Mouse (Mus musculus) kidney, embryonic 15.5 days (tissue): ENCODE data around the gene Ltb. TPM values are rescaled to one million over a fixed set of nuclear protein-coding genes. Genes with fewer than 3 reads are reported as not detected.
"Not testable (repeated sequence)": the region's sequence is repeated elsewhere in the genome, so short reads cannot be mapped to it uniquely, and the experiment has no call there.

Experiments used
- ATAC-seq: fragments of 200-750 bp; cut with Nextera tagmentation; replicated peaks from 2 replicates; pipeline ENCODE4 v1.8.0; 2017; ENCODE audit warnings: moderate TSS enrichment; ENCODE audit not compliant: low FRiP score
- H3K27ac ChIP-seq: fragments of 300-500 bp; sonication (generic); 2 replicates; pipeline ENCODE4 v1.5.1; 2015; ENCODE audit warnings: mild to moderate bottlenecking, inconsistent platforms
- H3K27me3 ChIP-seq: fragments of 300-500 bp; sonication (generic); 2 replicates; pipeline ENCODE4 v1.6.1; 2015; ENCODE audit warnings: inconsistent platforms
- H3K36me3 ChIP-seq: fragments of 300-500 bp; sonication (generic); 2 replicates; pipeline ENCODE4 v1.6.1; 2015; ENCODE audit warnings: inconsistent platforms
- H3K4me1 ChIP-seq: fragments of 300-500 bp; sonication (generic); 2 replicates; pipeline ENCODE4 v1.6.1; 2015; ENCODE audit warnings: inconsistent platforms
- H3K4me2 ChIP-seq: fragments of 300-500 bp; sonication (generic); 2 replicates; pipeline ENCODE4 v1.6.1; 2015; ENCODE audit warnings: moderate library complexity, mild to moderate bottlenecking, inconsistent platforms
- H3K4me3 ChIP-seq: fragments of 300-500 bp; sonication (generic); replicated peaks from 2 replicates; pipeline ENCODE4 v1.5.1; 2015; ENCODE audit warnings: mild to moderate bottlenecking, inconsistent platforms
- H3K9ac ChIP-seq: fragments of 300-500 bp; sonication (generic); 2 replicates; pipeline ENCODE4 v1.6.1; 2015; ENCODE audit warnings: mild to moderate bottlenecking, inconsistent platforms
- H3K9me3 ChIP-seq: fragments of 300-500 bp; sonication (generic); replicated peaks from 2 replicates; pipeline ENCODE4 v1.6.1; 2016; ENCODE audit warnings: inconsistent platforms
- WGBS: fragments of 180-500 bp; shearing (Covaris S2); methylation state at CpG from one replicate; pipeline ENCODE4 v1.1.7; 2015; ENCODE audit warnings: mixed read lengths; 5-methylcytosine and 5-hydroxymethylcytosine counted together
- polyA plus RNA-seq: library from polyadenylated mRNA; unstranded; fragments of >200 nt; fragmentation: Nextera tagmentation; extraction: Ambion mirVana; gene quantifications from 2 replicates; pipeline ENCODE4 v1.2.1, GENCODE M21; 2015

The Ltb gene
- polyA plus RNA-seq, 1 experiment from 2014 or later = 0.53 TPM

GRCm38 (mm10) chr17:35234090-35234489 is 39.9 kb downstream of the Ltb start:
- 82% methylated on average over 7 of the region's 7 CpGs for WGBS
- Histone ChIP-seq H3K27ac (peak overlapping the region; percentile 98), H3K4me1 (peaks cover 50% of the 10 kb centered on the region), H3K4me2 (peak overlapping the region; percentile 70), H3K4me3 (peak overlapping the region; percentile 67), H3K9ac (peak overlapping the region; percentile 89; the same call in 1 of the 2 replicates), H3K36me3 (peaks cover 34% of the 10 kb centered on the region)
- ATAC-seq, H3K9me3 ChIP-seq, H3K27me3 ChIP-seq: not testable (repeated sequence)

GRCm38 (mm10) chr17:35234903-35235302 is 40.7 kb downstream of the Ltb start:
- Histone ChIP-seq H3K27me3 (no peaks in the 10 kb centered on the region), H3K27ac (peak overlapping the region; percentile 98), H3K4me3 (peak overlapping the region; percentile 67), H3K9me3 (no peaks in the 10 kb centered on the region), H3K4me2 (peak overlapping the region; percentile 70), H3K4me1 (peaks cover 48% of the 10 kb centered on the region), H3K36me3 (peaks cover 26% of the 10 kb centered on the region), H3K9ac (peak overlapping the region; percentile 89)
- WGBS = 2% methylated on average over 31 of the region's 31 CpGs
- ATAC-seq = peak; percentile 7; the same call in 1 of the 2 replicates

GRCm38 (mm10) chr17:35235614-35236389 is 41.6 kb downstream of the Ltb start, which contains the start of gene Nfkbil1:
Nfkbil1 (minus strand) TSS chr17:35235792.
- peak; percentile 80 for ATAC-seq
- Histone ChIP-seq H3K9me3 (no peaks in the 10 kb centered on the region), H3K4me2 (peak within 1 kb of the TSS; percentile 70), H3K27me3 (no peaks in the 10 kb centered on the region), H3K27ac (peak within 1 kb of the TSS; percentile 98), H3K9ac (peak within 1 kb of the TSS; percentile 89), H3K4me1 (peaks cover 54% of the 10 kb centered on the region), H3K4me3 (peak within 1 kb of the TSS; percentile 67), H3K36me3 (peaks cover 19% of the 10 kb centered on the region)
- under 1% methylated on average over 35 of the region's 35 CpGs for WGBS

- Histone ChIP-seq H3K4me2 (peak overlapping the region; percentile 70), H3K9me3 (no peaks in the 10 kb centered on the region), H3K27me3 (no peaks in the 10 kb centered on the region), H3K36me3 (peaks cover 14% of the 10 kb centered on the region), H3K27ac (peak overlapping the region; percentile 98), H3K4me1 (peaks cover 53% of the 10 kb centered on the region), H3K4me3 (peak overlapping the region; percentile 67), H3K9ac (peak overlapping the region; percentile 89)
- under 1% methylated on average over 18 of the region's 18 CpGs for WGBS
- peak; percentile 50 for ATAC-seq
Observed at GRCm38 (mm10) chr17:35236390-35236746, 42.1 kb downstream of the Ltb start.

GRCm38 (mm10) chr17:35236996-35237395 is 42.8 kb downstream of the Ltb start:
- H3K27me3 ChIP-seq = no peaks in the 10 kb centered on the region
- H3K9me3 ChIP-seq = no peaks in the 10 kb centered on the region
- no peak for ATAC-seq
- H3K4me2 ChIP-seq = peak overlapping the region; percentile 70; the same call in 1 of the 2 replicates
- H3K36me3 ChIP-seq = peaks cover 12% of the 10 kb centered on the region
- H3K9ac ChIP-seq = no peak overlapping the region
- H3K4me3 ChIP-seq = peak overlapping the region; percentile 67; the same call in 1 of the 2 replicates
- H3K27ac ChIP-seq = no peak overlapping the region
- 73% methylated on average over 9 of the region's 9 CpGs for WGBS
- peaks cover 48% of the 10 kb centered on the region for H3K4me1 ChIP-seq

GRCm38 (mm10) chr17:35237504-35237903 is 43.3 kb downstream of the Ltb start:
- Histone ChIP-seq H3K4me1 (peaks cover 43% of the 10 kb centered on the region), H3K36me3 (peaks cover 12% of the 10 kb centered on the region), H3K9ac (no peak overlapping the region), H3K9me3 (no peaks in the 10 kb centered on the region), H3K27me3 (no peaks in the 10 kb centered on the region), H3K27ac (no peak overlapping the region), H3K4me3 (no peak overlapping the region), H3K4me2 (no peak overlapping the region)
- WGBS = 82% methylated on average over 12 of the region's 12 CpGs
- ATAC-seq = no peak

- no peak for ATAC-seq
- H3K9me3 ChIP-seq = no peaks in the 10 kb centered on the region
- no peak overlapping the region for H3K9ac ChIP-seq
- no peak overlapping the region for H3K4me2 ChIP-seq
- WGBS = 75% methylated on average over 5 of the region's 5 CpGs
- H3K36me3 ChIP-seq = peaks cover 19% of the 10 kb centered on the region
- H3K4me1 ChIP-seq = peaks cover 37% of the 10 kb centered on the region
- no peaks in the 10 kb centered on the region for H3K27me3 ChIP-seq
- H3K27ac ChIP-seq = no peak overlapping the region
- H3K4me3 ChIP-seq = no peak overlapping the region
Observed at GRCm38 (mm10) chr17:35239700-35240099, 45.5 kb downstream of the Ltb start.

- 28% methylated on average over 12 of the region's 12 CpGs for WGBS
- peak overlapping the region; percentile 91 for H3K9ac ChIP-seq
Observed at GRCm38 (mm10) chr17:35240384-35241304, 46.4 kb downstream of the Ltb start.

GRCm38 (mm10) chr17:35241305-35242014 is 47.2 kb downstream of the Ltb start, which contains the start of gene Ddx39b:
Ddx39b (plus strand) TSS chr17:35241746.
- WGBS = under 1% methylated on average over 69 of the region's 69 CpGs
- peak within 1 kb of the TSS; percentile 91 for H3K9ac ChIP-seq
- peak; percentile 90 for ATAC-seq
- peak within 1 kb of the TSS; percentile 98 for H3K27ac ChIP-seq
- peak within 1 kb of the TSS; percentile 71 for H3K4me3 ChIP-seq
- no peaks in the 10 kb centered on the region for H3K9me3 ChIP-seq
- peaks cover 37% of the 10 kb centered on the region for H3K36me3 ChIP-seq
- H3K27me3 ChIP-seq = no peaks in the 10 kb centered on the region
- H3K4me1 ChIP-seq = peaks cover 51% of the 10 kb centered on the region
- H3K4me2 ChIP-seq = peak within 1 kb of the TSS; percentile 86

More at GRCm38 (mm10) chr17:35240384-35241304, 46.4 kb downstream of the Ltb start:
- Histone ChIP-seq H3K4me1 (peaks cover 44% of the 10 kb centered on the region), H3K36me3 (peaks cover 29% of the 10 kb centered on the region), H3K4me3 (peak overlapping the region; percentile 71), H3K27me3 (no peaks in the 10 kb centered on the region), H3K9me3 (no peaks in the 10 kb centered on the region), H3K27ac (peak overlapping the region; percentile 98), H3K4me2 (peak overlapping the region; percentile 86)
- peak; percentile 0; the same call in 1 of the 2 replicates for ATAC-seq

GRCm38 (mm10) chr17:35242015-35242941 is 48.0 kb downstream of the Ltb start:
- Histone ChIP-seq H3K27ac (peak overlapping the region; percentile 98), H3K27me3 (no peaks in the 10 kb centered on the region), H3K4me2 (peak overlapping the region; percentile 86), H3K9me3 (no peaks in the 10 kb centered on the region), H3K9ac (peak overlapping the region; percentile 91), H3K4me1 (peaks cover 52% of the 10 kb centered on the region), H3K36me3 (peaks cover 45% of the 10 kb centered on the region), H3K4me3 (peak overlapping the region; percentile 71)
- peak; percentile 52 for ATAC-seq
- WGBS = under 1% methylated on average over 55 of the region's 55 CpGs
